Mouse (Mus musculus) kidney, postnatal 36 days (tissue): ENCODE data around the gene Zfp672.

Source experiments
- DNase-seq, 2 experiments: peaks; one replicate each; pipeline ENCODE4 v3.0.0; 2021 to 2022; ENCODE audit warnings: mixed read lengths in 2 of 2

The Zfp672 gene

GRCm38 (mm10) chr11:58282518-58282917, 47.6 kb downstream of the Zfp672 start:
- no peak for DNase-seq

- DNase-seq: no peak
These were observed 48.1 kb downstream of the Zfp672 start for GRCm38 (mm10) chr11:58281970-58282496.

GRCm38 (mm10) chr11:58275756-58276155, 54.4 kb downstream of the Zfp672 start:
- no peak for DNase-seq

DNA sequence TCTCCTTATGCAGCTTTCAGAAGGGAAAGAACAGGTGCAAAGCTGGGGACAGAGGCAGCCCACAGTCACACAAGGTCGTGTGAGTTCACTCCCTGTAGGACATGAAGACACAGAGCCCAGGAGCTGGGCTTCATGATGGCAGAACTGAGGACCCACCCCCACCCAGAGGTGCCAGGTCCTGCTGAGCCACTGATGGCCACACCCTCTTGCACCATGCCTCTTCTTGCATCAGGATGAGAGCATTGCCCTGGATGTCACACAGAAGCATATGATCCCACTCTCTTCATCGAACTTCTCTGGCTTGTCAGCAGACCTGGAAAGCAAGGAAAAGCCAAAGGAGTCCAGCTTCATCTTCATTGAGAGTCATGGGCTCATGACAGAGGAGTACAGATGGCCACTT, 55.6 kb downstream of the Zfp672 start, which contains the start of gene 4930438A08Rik:
TSS of gene 4930438A08Rik (plus strand) at position 228 of the 400 bp plus-strand sequence.
- DNase-seq: no peak

DNA sequence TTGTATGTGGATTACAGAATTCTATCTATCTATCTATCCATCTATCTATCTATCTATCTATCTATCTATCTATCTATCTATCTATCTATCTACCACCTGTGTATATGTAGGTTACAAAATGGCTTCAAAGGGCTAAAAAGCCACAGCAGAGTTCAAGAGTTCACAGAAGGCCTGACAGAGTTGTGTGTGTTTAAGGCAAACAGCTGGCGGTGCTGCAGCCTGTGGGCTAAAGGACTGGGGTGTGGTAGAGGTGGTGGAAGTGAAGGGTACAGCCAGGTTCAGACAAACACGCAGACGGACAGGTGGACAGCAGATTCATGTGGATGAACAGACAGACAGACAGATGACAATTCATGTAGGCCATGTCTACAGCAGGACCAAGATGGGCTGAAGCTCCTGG, 61.9 kb downstream of the Zfp672 start:
- DNase-seq: no peak
